Mouse (Mus musculus): ENCODE measurements around the gene Wdr4.

DNA sequence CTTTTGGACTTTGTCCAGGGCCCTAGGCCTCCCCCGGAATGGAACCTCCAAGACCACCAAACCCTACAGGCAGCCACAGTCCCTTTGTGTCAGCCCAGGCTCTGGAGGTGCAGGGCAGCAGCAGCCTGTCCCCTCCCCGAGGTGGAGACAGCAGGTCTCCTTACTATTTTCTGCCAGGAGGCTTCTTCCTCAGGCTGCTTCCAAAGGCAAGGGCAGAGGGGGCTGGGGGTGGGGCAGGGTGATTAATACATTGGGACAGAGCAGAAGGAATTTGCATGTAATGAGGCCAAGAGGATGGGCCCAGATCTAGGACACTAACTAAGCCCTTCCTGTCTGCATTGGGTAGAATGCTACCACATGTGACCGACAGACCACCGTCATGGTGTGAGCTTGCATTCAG is 59.4 kb downstream of the Wdr4 start:
- no peak for TF ChIP-seq CTCF (conservative IDR thresholded peaks at IDR 0.05; ENCODE audit: insufficient read depth, insufficient read length, low read depth, low read length)
- no peak for TF ChIP-seq POLR2A (IDR thresholded peaks at IDR 0.05; ENCODE audit: low read depth, low read length)

All from kidney, adult 2 months (tissue).